Mouse (Mus musculus): ENCODE measurements at regions not wholly inside any gene's neighbourhood (a gene's known extent, or its start where the extent isn't known, plus 50 kb on each side); places are given as distances from the start of the nearest gene placed in this dataset. TPM values are rescaled to one million over a fixed set of nuclear protein-coding genes. Genes with fewer than 3 reads are reported as not detected.

DNA sequence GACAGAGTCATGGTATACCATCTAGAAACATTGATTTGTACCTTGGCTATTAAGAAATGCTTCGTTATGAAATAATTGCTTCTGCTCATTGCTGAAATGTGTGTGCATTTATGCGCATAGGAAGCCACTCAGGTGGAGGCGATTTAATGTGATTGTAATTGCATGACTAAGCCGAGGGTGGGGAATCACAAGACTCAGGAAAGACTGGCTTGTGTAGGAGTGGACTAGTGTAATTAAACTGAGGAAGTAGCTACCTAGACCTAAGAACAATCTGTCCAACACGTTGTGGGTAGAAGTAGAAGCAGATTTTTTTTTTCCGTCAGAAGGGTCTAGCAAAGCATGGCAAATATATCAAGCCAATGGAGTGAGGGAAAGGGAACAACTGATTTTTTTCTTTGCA lies 308.4 kb downstream of the Tmsb4x start:
- 74% methylated on average over 6 of the region's 6 CpGs for WGBS
- TF ChIP-seq CTCF (IDR thresholded peaks at IDR 0.05; ENCODE audit: low read depth), result no peak
- no peak for ATAC-seq (ENCODE audit: insufficient read depth)

DNA sequence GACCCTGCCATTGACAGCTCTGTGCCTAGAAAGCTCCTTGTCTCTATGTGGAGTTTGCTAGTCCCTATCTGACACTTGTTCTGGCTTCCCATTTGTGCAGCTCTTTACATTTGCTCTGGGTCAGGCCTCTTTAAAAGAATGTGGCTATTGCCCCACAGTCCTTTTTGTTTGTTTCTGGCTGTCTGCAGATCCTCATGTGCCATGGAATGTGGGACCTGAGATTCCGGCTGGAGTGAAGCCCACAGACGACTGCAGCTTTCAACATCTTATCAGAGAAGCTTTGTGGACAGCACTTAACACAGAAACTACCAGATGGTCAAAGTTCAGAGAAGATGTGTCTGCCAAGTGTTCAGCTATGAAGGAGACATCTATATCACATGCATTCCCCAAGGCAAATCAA lies 309.7 kb upstream of the Egfl6 start:
- H3K27me3 ChIP-seq (ENCODE audit: insufficient read depth, low read length), result no peaks in the 10 kb centered on the region
- H3K9ac ChIP-seq, result no peak overlapping the region
- H3K36me3 ChIP-seq (ENCODE audit: insufficient read depth), result no peaks in the 10 kb centered on the region
- no peak overlapping the region for H3K27ac ChIP-seq (ENCODE audit: low read depth)
- 25% methylated on average over 2 of the region's 2 CpGs for WGBS
- no peak for TF ChIP-seq CTCF (IDR thresholded peaks at IDR 0.05; ENCODE audit: low read depth)
- no peaks in the 10 kb centered on the region for H3K4me1 ChIP-seq (ENCODE audit: insufficient read depth)
- DNase-seq, result peak; percentile 9
- no peak overlapping the region for H3K4me2 ChIP-seq
- no peaks in the 10 kb centered on the region for H3K9me3 ChIP-seq (ENCODE audit: low read depth, low read length)
- ATAC-seq (ENCODE audit: insufficient read depth), result no peak; the same call in 1 of the 2 replicates
- no peak overlapping the region for H3K4me3 ChIP-seq (ENCODE audit: low read depth, low read length)

More for the DNA sequence above, 308.4 kb downstream of the Tmsb4x start:
- Histone ChIP-seq H3K4me2 (no peak overlapping the region), H3K9me3 (ENCODE audit: low read depth, low read length) (no peaks in the 10 kb centered on the region), H3K4me1 (ENCODE audit: insufficient read depth) (no peaks in the 10 kb centered on the region), H3K4me3 (ENCODE audit: low read depth, low read length) (no peak overlapping the region), H3K9ac (no peak overlapping the region), H3K36me3 (ENCODE audit: insufficient read depth) (no peaks in the 10 kb centered on the region), H3K27me3 (ENCODE audit: insufficient read depth, low read length) (no peaks in the 10 kb centered on the region), H3K27ac (ENCODE audit: low read depth) (no peak overlapping the region)
- no peak for DNase-seq

DNA sequence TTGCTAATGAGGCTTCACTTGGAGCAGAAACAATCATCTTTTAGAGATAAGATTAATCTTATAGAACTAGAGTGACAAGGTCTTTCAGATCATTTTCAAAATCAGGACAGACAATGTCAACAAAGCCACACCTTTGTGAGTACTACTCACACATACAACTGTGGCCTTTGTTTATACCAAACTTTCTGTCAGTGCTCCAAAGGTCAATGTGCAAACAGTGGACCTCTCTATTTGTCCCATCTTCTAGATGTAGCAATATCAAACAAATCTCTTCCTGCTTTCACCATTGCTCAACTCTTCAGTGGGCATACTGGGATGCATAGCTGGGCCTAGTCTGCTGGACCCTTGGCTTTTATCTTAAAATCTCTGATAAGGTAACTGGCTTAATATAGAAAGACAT lies 300.9 kb upstream of the Egfl6 start:
- Histone ChIP-seq H3K9me3 (ENCODE audit: low read depth, low read length) (no peaks in the 10 kb centered on the region), H3K4me2 (no peak overlapping the region), H3K27ac (ENCODE audit: low read depth) (no peak overlapping the region), H3K9ac (no peak overlapping the region), H3K4me1 (ENCODE audit: insufficient read depth) (no peaks in the 10 kb centered on the region), H3K4me3 (ENCODE audit: low read depth, low read length) (no peak overlapping the region), H3K36me3 (ENCODE audit: insufficient read depth) (no peaks in the 10 kb centered on the region), H3K27me3 (ENCODE audit: insufficient read depth, low read length) (no peaks in the 10 kb centered on the region)
- TF ChIP-seq CTCF (IDR thresholded peaks at IDR 0.05; ENCODE audit: low read depth), result no peak
- ATAC-seq (ENCODE audit: insufficient read depth) (no peak), DNase-seq (no peak)

DNA sequence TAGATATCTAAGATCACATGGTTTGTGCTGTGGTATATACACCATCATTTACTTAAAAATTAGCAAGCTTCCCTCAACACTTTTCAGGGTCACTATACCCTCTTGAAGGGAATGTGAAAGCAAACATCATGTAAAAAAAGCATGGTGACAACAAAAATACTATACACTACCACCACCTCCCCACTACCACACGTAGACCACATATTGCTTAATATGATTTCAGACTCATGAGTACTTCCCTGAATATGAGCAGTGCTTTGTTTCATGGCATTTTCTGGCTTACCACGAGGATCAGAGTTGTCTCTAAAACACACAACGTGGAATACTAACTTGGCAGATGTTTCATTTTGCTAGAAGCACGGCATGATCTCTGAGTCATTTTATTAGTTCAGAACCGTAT lies 284.0 kb upstream of the Egfl6 start:
- Histone ChIP-seq H3K4me3 (ENCODE audit: low read depth, low read length) (no peak overlapping the region), H3K27ac (ENCODE audit: low read depth) (no peak overlapping the region), H3K9me3 (ENCODE audit: low read depth, low read length) (no peaks in the 10 kb centered on the region), H3K27me3 (ENCODE audit: insufficient read depth, low read length) (no peaks in the 10 kb centered on the region), H3K4me1 (ENCODE audit: insufficient read depth) (no peaks in the 10 kb centered on the region), H3K36me3 (ENCODE audit: insufficient read depth) (no peaks in the 10 kb centered on the region), H3K9ac (no peak overlapping the region), H3K4me2 (no peak overlapping the region)
- DNase-seq (no peak), ATAC-seq (ENCODE audit: insufficient read depth) (no peak)
- TF ChIP-seq CTCF (IDR thresholded peaks at IDR 0.05; ENCODE audit: low read depth), result no peak
- 83% methylated on average over 5 of the region's 5 CpGs for WGBS

- no peak for TF ChIP-seq CTCF (IDR thresholded peaks at IDR 0.05; ENCODE audit: low read depth)
- ATAC-seq (ENCODE audit: insufficient read depth) (no peak), DNase-seq (no peak)
- no peak overlapping the region for H3K9ac ChIP-seq
- H3K4me3 ChIP-seq (ENCODE audit: low read depth, low read length), result no peak overlapping the region
- no peaks in the 10 kb centered on the region for H3K27me3 ChIP-seq (ENCODE audit: insufficient read depth, low read length)
- H3K4me1 ChIP-seq (ENCODE audit: insufficient read depth), result no peaks in the 10 kb centered on the region
- H3K27ac ChIP-seq (ENCODE audit: low read depth), result no peak overlapping the region
- no peaks in the 10 kb centered on the region for H3K36me3 ChIP-seq (ENCODE audit: insufficient read depth)
- no peaks in the 10 kb centered on the region for H3K9me3 ChIP-seq (ENCODE audit: low read depth, low read length)
- 74% methylated on average over 2 of the region's 2 CpGs for WGBS
- no peak overlapping the region for H3K4me2 ChIP-seq
These were observed 282.2 kb upstream of the Egfl6 start for GRCm38 (mm10) chrX:166867692-166868091.

Small RNA genes lying in the stretch of these regions (microRNA-seq; reads per million reads assigned to microRNA genes)
- not detected for gene Gm22368 (ENCODE audit: borderline number of aligned reads)
- gene Gm44376 (ENCODE audit: borderline number of aligned reads), result not detected

Data from lung, embryonic 14.5 days (tissue).